11 mouse cellular contexts compared by ENCODE assay signal in genomic region chr5:111812581-111812980, GRCm38 (mm10).
DNase-seq lines count a peak whose midpoint lies in the region; ATAC-seq and TF ChIP-seq lines count a peak whose summit lies in the region.
"Had no signal": no experiment of that assay in that cellular context is flagged by ENCODE, and none has a peak within 500 bp of the region (broad histone marks: within the 10 kb centered on the region; RNA-seq: fewer than 3 reads in every experiment).

No protein-coding gene starts in this region.

- no peak overlapping the region for H3K9ac ChIP-seq in intestine, embryonic 14.5 days (ENCODE audit: low read length)
- no peak overlapping the region; the same call in 1 of the 2 replicates for H3K9ac ChIP-seq in intestine, postnatal 0 days (ENCODE audit: low read depth, low read length)
- H3K9ac ChIP-seq in stomach, postnatal 0 days (ENCODE audit: low read length), result no peak overlapping the region; the same call in 1 of the 2 replicates
- H3K9ac ChIP-seq: liver, embryonic 15.5 days had no signal

- peak overlapping the region; percentile 22; the same call in 1 of the 2 replicates for H3K27ac ChIP-seq in intestine, embryonic 14.5 days (ENCODE audit: low read depth)
- no peak overlapping the region for H3K27ac ChIP-seq in intestine, postnatal 0 days (ENCODE audit: low read depth, low read length)
- H3K27ac ChIP-seq in stomach, postnatal 0 days (replicated peaks), result peak overlapping the region; percentile 35; the same call in 1 of the 2 replicates
- H3K27ac ChIP-seq: liver, embryonic 15.5 days had no signal

- H3K4me1 ChIP-seq in intestine, embryonic 14.5 days (replicated peaks; ENCODE audit: control insufficient read depth, insufficient read depth, low read length), result no peaks in the 10 kb centered on the region
- no peaks in the 10 kb centered on the region for H3K4me1 ChIP-seq in intestine, postnatal 0 days (replicated peaks; ENCODE audit: control insufficient read depth, insufficient read depth, low read length)
- H3K4me1 ChIP-seq in stomach, postnatal 0 days (replicated peaks; ENCODE audit: control insufficient read depth, insufficient read depth), result peaks cover 2% of the 10 kb centered on the region; the same call in 1 of the 2 replicates
- H3K4me1 ChIP-seq: liver, embryonic 15.5 days had no signal

- H3K36me3 ChIP-seq in intestine, embryonic 14.5 days (ENCODE audit: control insufficient read depth, insufficient read depth, low read length), result no peaks in the 10 kb centered on the region
- no peaks in the 10 kb centered on the region for H3K36me3 ChIP-seq in intestine, postnatal 0 days (ENCODE audit: control insufficient read depth, insufficient read depth)
- no peaks in the 10 kb centered on the region for H3K36me3 ChIP-seq in stomach, postnatal 0 days (ENCODE audit: control insufficient read depth, insufficient read depth, low read length)
- H3K36me3 ChIP-seq: liver, embryonic 15.5 days had no signal

- WGBS in intestine, embryonic 14.5 days, result 45% methylated on average over 7 of the region's 7 CpGs
- 43% methylated on average over 7 of the region's 7 CpGs for WGBS in intestine, postnatal 0 days
- 31% methylated on average over 7 of the region's 7 CpGs for WGBS in stomach, postnatal 0 days

- H3K27me3 ChIP-seq in intestine, embryonic 14.5 days (replicated peaks; ENCODE audit: control insufficient read depth, insufficient read depth, low read length), result no peaks in the 10 kb centered on the region
- H3K27me3 ChIP-seq in intestine, postnatal 0 days (replicated peaks; ENCODE audit: control insufficient read depth, insufficient read depth, low read length), result no peaks in the 10 kb centered on the region
- no peaks in the 10 kb centered on the region for H3K27me3 ChIP-seq in stomach, postnatal 0 days (ENCODE audit: control insufficient read depth, insufficient read depth, low read length)
- H3K27me3 ChIP-seq: liver, embryonic 15.5 days had no signal

- no peak for DNase-seq in intestine, embryonic 14.5 days (ENCODE audit: low spot score)
- DNase-seq in urinary bladder, postnatal 14 days (ENCODE audit: low spot score), result peak; percentile 43
- DNase-seq in urinary bladder, adult 2 months (ENCODE audit: low spot score), result no peak
- DNase-seq in layer of hippocampus, adult 18-20 months (ENCODE audit: low spot score in 2 of 2), result peak; percentile 39 to 57
- DNase-seq in stomach, postnatal 0 days (ENCODE audit: low spot score), result no peak
- DNase-seq in liver, result no peak
- no peak for DNase-seq in embryo, embryonic 9.5 days (ENCODE audit: extremely low spot score)
- DNase-seq: cerebellum, adult 9-11 months had no signal

- no peak for TF ChIP-seq EP300 in stomach, postnatal 0 days (optimal IDR thresholded peaks at IDR 0.05)

- 0 out of 2 replicates have a peak, but pooled peaks have one; percentile 17 for ATAC-seq in intestine, embryonic 14.5 days (replicated peaks; ENCODE audit: low FRiP score, low TSS enrichment, low read depth)
- ATAC-seq in intestine, postnatal 0 days, result no peak
- ATAC-seq in stomach, postnatal 0 days (ENCODE audit: low FRiP score, low TSS enrichment), result peak; percentile 51; the same call in 1 of the 2 replicates
- ATAC-seq: inflammation-experienced regulatory T-cells, adult 6 months had no signal

- H3K4me3 ChIP-seq in intestine, embryonic 14.5 days (ENCODE audit: low read depth, low read length), result no peak overlapping the region
- no peak overlapping the region for H3K4me3 ChIP-seq in intestine, postnatal 0 days (ENCODE audit: low read depth, low read length)
- H3K4me3 ChIP-seq in stomach, postnatal 0 days (ENCODE audit: low read depth, low read length), result no peak overlapping the region
- H3K4me3 ChIP-seq: liver, embryonic 15.5 days had no signal

- no peak overlapping the region for H3K4me2 ChIP-seq in intestine, embryonic 14.5 days (ENCODE audit: low read length)
- no peak overlapping the region for H3K4me2 ChIP-seq in intestine, postnatal 0 days (replicated peaks; ENCODE audit: low read depth)
- H3K4me2 ChIP-seq in stomach, postnatal 0 days (replicated peaks; ENCODE audit: low read depth), result no peak overlapping the region
- H3K4me2 ChIP-seq: liver, embryonic 15.5 days had no signal

- TF ChIP-seq CTCF in intestine, postnatal 0 days (IDR thresholded peaks at IDR 0.05; ENCODE audit: low read depth), result no peak
- no peak for TF ChIP-seq CTCF in stomach, postnatal 0 days (IDR thresholded peaks at IDR 0.05; ENCODE audit: low read depth)

- H3K9me3 ChIP-seq in intestine, embryonic 14.5 days (ENCODE audit: control insufficient read depth, low read length), result no peaks in the 10 kb centered on the region
- no peaks in the 10 kb centered on the region for H3K9me3 ChIP-seq in intestine, postnatal 0 days (ENCODE audit: control insufficient read depth)
- no peaks in the 10 kb centered on the region for H3K9me3 ChIP-seq in stomach, postnatal 0 days (ENCODE audit: control insufficient read depth, low read length)
- H3K9me3 ChIP-seq: liver, embryonic 15.5 days had no signal

Comparison
In these comparisons a context has a peak if more than half of its experiments do, and no peak if none do; other contexts are left out.
1. DNase-seq: peak in urinary bladder, postnatal 14 days (single experiment) and layer of hippocampus, adult 18-20 months (2 of 2); none in intestine, embryonic 14.5 days (single experiment), urinary bladder, adult 2 months (single experiment), stomach, postnatal 0 days (single experiment), liver (single experiment) and embryo, embryonic 9.5 days (single experiment).